Mouse (Mus musculus) midbrain, embryonic 13.5 days (tissue): ENCODE measurements at regions not wholly inside any gene's neighbourhood (a gene's known extent, or its start where the extent isn't known, plus 50 kb on each side); places are given as distances from the start of the nearest gene placed in this dataset.
"Not testable (repeated sequence)": the region's sequence is repeated elsewhere in the genome, so short reads cannot be mapped to it uniquely, and the experiment has no call there.

ENCODE experiments used
- ATAC-seq: fragments of 200-750 bp; cut with Nextera tagmentation; 2 replicates; pipeline ENCODE4 v1.8.0; 2017; ENCODE audit warnings: mild to moderate bottlenecking, moderate TSS enrichment, moderate library complexity
- H3K27ac ChIP-seq: fragments of 300-500 bp; sonication (generic); 2 replicates; pipeline ENCODE4 v1.5.1; 2015; ENCODE audit warnings: inconsistent platforms, mild to moderate bottlenecking, moderate library complexity
- H3K27me3 ChIP-seq: fragments of 300-500 bp; sonication (generic); 2 replicates; pipeline ENCODE4 v1.6.1; 2015; ENCODE audit warnings: mild to moderate bottlenecking, inconsistent platforms
- H3K36me3 ChIP-seq: fragments of 300-500 bp; sonication (generic); 2 replicates; pipeline ENCODE4 v1.6.1; 2015; ENCODE audit warnings: mild to moderate bottlenecking, inconsistent platforms
- H3K4me1 ChIP-seq: fragments of 300-500 bp; sonication (generic); replicated peaks from 2 replicates; pipeline ENCODE4 v1.6.1; 2015; ENCODE audit warnings: inconsistent platforms
- H3K4me2 ChIP-seq: fragments of 300-500 bp; sonication (generic); replicated peaks from 2 replicates; pipeline ENCODE4 v1.6.1; 2015; ENCODE audit warnings: moderate library complexity, mild to moderate bottlenecking, inconsistent platforms
- H3K4me3 ChIP-seq: fragments of 300-500 bp; sonication (generic); replicated peaks from 2 replicates; pipeline ENCODE4 v1.5.1; 2015; ENCODE audit warnings: mild to moderate bottlenecking, inconsistent platforms
- H3K9ac ChIP-seq: fragments of 300-500 bp; sonication (generic); replicated peaks from 2 replicates; pipeline ENCODE4 v1.6.1; 2015; ENCODE audit warnings: mild to moderate bottlenecking, inconsistent platforms
- H3K9me3 ChIP-seq: fragments of 300-500 bp; sonication (generic); 2 replicates; pipeline ENCODE4 v1.6.1; 2016; ENCODE audit warnings: mild to moderate bottlenecking, inconsistent platforms
- WGBS: fragments of 180-500 bp; shearing (Covaris S2); methylation state at CpG from one replicate; pipeline ENCODE4 v1.1.7; 2015; 5-methylcytosine and 5-hydroxymethylcytosine counted together

DNA sequence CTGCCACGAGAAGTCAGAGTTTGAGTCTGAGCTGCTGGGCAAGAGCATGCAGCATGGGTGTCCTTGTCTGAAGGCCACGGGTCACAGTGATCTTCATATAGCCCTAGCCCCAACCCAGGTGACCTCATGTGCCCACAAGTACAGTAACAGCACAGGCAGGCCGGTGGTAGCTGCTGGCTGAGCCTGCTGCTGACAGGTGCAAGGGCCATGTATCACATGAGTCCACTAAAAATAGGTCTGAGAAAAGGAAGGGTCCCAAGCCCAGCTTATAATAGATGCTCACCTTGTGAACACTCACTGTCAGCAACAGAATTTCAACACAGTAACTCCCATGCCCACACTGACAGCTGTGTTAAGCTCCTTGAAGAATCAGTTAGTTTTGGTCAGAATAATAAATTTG lies 136.8 kb upstream of the 1700056E22Rik start:
- 73% methylated on average over 3 of the region's 3 CpGs for WGBS
- H3K36me3 ChIP-seq: no peaks in the 10 kb centered on the region
- H3K9ac ChIP-seq: no peak overlapping the region
- no peak overlapping the region for H3K4me3 ChIP-seq
- no peak overlapping the region for H3K27ac ChIP-seq
- H3K4me2 ChIP-seq: no peak overlapping the region
- H3K4me1 ChIP-seq: 0 out of 2 replicates have a peak, but pooled peaks cover 3% of the 10 kb centered on the region
- no peaks in the 10 kb centered on the region for H3K9me3 ChIP-seq
- H3K27me3 ChIP-seq: no peaks in the 10 kb centered on the region
- ATAC-seq: no peak

DNA sequence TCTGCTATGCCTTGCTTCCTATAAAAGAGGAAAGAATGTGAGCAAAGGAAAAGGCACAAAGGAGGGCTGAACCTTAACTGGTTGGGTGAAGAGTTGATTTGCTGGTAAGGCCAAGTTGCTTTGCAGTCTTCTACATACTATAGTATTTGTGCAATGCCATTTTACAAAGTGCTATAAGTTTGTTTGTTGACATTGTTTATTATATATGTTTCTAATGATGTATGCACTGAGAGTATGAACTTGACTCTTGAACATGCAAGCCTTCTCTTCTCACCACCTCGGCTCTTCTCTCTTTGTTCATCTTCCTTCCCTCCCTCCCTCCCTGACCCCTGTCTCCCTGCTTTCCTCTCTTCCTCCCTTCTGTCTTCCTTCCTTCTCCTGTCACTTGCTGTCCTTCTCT lies 135.9 kb upstream of the 1700056E22Rik start:
- H3K9me3 ChIP-seq: no peaks in the 10 kb centered on the region
- 89% methylated on average over 1 of the region's 1 CpGs for WGBS
- H3K36me3 ChIP-seq: no peaks in the 10 kb centered on the region
- H3K9ac ChIP-seq: no peak overlapping the region
- H3K27ac ChIP-seq: no peak overlapping the region
- no peaks in the 10 kb centered on the region for H3K27me3 ChIP-seq
- 0 out of 2 replicates have a peak, but pooled peaks cover 3% of the 10 kb centered on the region for H3K4me1 ChIP-seq
- H3K4me2 ChIP-seq: no peak overlapping the region
- no peak overlapping the region for H3K4me3 ChIP-seq
- ATAC-seq: no peak

DNA sequence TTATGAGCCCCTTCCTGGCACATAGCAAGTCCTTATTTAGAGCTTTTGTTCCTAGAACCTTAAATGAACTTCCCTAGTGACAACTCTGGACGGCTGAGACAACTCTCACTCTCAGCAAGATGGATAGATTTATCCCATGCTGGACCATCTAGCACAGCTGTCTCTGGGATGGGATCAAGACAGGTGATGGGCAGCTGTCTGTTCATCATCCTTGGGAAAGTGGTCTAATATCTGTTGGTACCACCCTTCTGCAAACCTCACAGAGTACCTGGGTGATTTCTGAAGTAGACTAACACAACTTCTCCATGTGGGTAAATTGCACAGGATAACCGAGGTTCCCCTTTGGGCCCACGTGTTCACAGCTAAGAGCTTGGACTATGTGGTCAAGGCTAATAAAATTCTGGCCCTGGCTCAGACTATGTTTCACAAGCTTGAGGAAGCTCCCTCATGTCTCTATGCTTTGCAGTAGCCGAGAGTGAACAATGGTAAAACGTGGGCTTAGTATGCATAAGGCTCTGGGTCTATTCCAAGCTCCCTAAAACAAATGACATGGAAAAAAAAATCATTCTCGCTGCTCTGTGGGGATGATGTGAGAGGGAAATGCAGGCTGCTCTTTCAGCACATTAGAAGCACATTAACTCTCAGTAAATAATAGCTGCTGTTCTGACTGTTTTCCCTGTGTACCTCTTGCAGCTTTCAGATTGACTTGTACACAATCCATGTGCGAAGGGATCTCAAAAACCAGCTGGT lies 135.1 kb upstream of the 1700056E22Rik start:
- H3K4me2 ChIP-seq: no peak overlapping the region
- ATAC-seq: no peak
- H3K36me3 ChIP-seq: no peaks in the 10 kb centered on the region
- WGBS: 65% methylated on average over 7 of the region's 7 CpGs
- no peaks in the 10 kb centered on the region for H3K27me3 ChIP-seq
- no peak overlapping the region for H3K9ac ChIP-seq
- H3K4me1 ChIP-seq: 0 out of 2 replicates have a peak, but pooled peaks cover 3% of the 10 kb centered on the region
- H3K9me3 ChIP-seq: no peaks in the 10 kb centered on the region
- H3K4me3 ChIP-seq: no peak overlapping the region
- H3K27ac ChIP-seq: no peak overlapping the region

DNA sequence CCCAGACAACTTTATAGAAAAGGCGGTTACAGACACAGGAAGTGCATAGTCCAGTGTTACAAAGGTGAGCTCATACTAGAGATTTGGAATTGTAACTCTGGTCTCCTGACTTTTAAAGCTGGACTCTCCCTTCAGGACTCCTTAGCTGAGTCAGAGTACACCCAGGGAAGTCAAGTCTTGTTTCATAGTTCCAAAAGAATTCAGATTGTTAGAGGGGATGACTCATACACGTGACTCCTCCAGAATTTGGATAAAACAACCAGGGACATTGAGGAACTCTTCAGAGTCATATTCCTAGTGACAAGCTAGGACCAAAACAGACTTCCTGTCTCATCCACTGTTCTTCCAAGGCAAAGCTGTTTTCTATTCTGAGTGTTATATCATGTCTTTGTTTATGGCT lies 132.8 kb upstream of the 1700056E22Rik start:
- H3K4me2 ChIP-seq: no peak overlapping the region
- no peaks in the 10 kb centered on the region for H3K27me3 ChIP-seq
- no peak for ATAC-seq
- no peak overlapping the region for H3K9ac ChIP-seq
- no peaks in the 10 kb centered on the region for H3K9me3 ChIP-seq
- 82% methylated on average over 2 of the region's 2 CpGs for WGBS
- no peaks in the 10 kb centered on the region for H3K36me3 ChIP-seq
- no peak overlapping the region for H3K27ac ChIP-seq
- no peak overlapping the region for H3K4me3 ChIP-seq
- 0 out of 2 replicates have a peak, but pooled peaks cover 3% of the 10 kb centered on the region for H3K4me1 ChIP-seq

DNA sequence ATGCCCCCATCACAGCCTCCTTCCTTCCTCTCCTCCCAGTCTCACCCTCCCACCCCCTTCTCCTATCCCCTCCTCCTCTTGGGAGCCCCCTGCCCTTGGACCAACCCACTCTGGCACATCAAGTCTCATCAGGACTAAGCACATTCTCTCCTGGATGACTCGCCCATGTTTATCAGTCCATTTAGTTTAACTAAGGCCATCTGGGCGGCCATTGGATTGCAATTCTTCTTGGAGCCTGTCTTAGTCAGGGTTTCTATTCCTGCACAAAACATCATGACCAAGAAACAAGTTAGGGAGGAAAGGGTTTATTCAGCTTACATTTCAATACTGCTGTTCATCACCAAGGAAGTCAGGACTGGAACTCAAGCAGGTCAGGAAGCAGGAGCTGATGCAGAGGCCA lies 128.4 kb upstream of the 1700056E22Rik start:
- not testable (repeated sequence) for ATAC-seq, H3K4me1 ChIP-seq, H3K27ac ChIP-seq, H3K27me3 ChIP-seq, H3K4me3 ChIP-seq, H3K9ac ChIP-seq, H3K9me3 ChIP-seq, H3K36me3 ChIP-seq, H3K4me2 ChIP-seq
- WGBS: 76% methylated on average over 2 of the region's 2 CpGs

DNA sequence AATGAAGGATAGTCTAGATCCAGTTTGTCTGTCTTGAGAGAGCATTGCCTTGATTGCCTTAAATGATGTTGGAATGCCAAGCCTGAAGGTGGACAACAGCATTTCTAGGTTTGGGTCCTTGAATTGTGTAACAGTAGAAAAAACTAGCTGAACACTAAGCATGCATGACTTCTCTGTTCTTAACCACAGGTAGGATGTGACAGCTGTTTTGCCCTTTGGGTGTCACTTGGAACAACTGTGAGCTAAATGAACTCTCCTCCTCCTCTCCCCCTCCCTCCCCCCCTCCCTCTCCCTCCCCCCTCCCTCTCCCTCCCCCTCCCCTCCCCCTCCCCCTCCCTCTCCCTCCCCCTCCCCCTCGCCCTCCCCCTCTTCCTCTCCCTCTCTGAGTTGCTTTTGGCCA lies 113.6 kb upstream of the 1700056E22Rik start:
- no peaks in the 10 kb centered on the region for H3K4me1 ChIP-seq
- no peaks in the 10 kb centered on the region for H3K27me3 ChIP-seq
- ATAC-seq: no peak
- no peak overlapping the region for H3K4me2 ChIP-seq
- no CpG with 5 or more reads among the region's 1 CpGs for WGBS
- no peaks in the 10 kb centered on the region for H3K36me3 ChIP-seq
- no peaks in the 10 kb centered on the region for H3K9me3 ChIP-seq
- no peak overlapping the region for H3K4me3 ChIP-seq
- no peak overlapping the region for H3K9ac ChIP-seq
- no peak overlapping the region for H3K27ac ChIP-seq

DNA sequence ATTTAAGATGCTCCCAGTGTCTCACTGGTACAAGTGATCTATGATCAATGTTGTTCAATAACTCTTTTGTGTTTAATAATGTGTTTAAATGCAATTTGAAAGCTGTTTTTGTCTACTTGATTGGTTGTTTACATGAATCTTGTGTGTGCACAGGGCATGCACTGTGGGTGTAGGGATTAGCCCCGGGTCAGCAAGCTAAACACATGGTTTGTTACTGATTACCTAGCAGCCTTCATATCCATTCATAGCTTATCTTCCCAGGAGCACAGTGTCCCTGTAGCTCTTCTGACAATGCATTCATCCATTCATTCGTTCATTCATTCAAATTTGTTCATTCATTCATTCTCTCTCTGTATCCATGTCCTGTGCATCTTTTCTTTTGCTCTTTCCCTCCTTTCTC lies 108.9 kb upstream of the 1700056E22Rik start:
- Histone ChIP-seq H3K9ac (no peak overlapping the region), H3K27me3 (no peaks in the 10 kb centered on the region), H3K4me1 (no peaks in the 10 kb centered on the region), H3K4me3 (no peak overlapping the region), H3K36me3 (no peaks in the 10 kb centered on the region), H3K4me2 (no peak overlapping the region), H3K27ac (no peak overlapping the region), H3K9me3 (no peaks in the 10 kb centered on the region)
- no peak for ATAC-seq
- WGBS: 61% methylated on average over 2 of the region's 2 CpGs

DNA sequence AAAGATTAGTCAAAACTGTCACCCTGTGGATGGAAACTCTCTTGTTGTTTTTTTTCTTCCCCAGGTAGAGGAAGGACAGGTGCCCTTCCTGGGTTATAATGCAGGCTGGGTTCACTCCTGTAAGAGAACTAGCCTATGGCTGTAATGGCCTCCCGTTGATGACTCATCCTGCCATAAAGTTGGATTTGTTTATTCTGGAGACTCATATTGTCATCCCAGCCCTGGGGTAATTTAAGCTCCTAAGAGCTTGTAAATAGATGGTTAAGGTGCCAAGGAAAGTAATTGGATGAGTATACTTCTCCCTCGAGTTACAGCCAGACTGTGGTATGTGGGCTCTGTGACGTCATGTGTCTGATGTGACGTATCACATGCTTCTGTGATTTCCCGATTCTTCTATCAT lies 106.4 kb upstream of the 1700056E22Rik start:
- H3K9ac ChIP-seq: no peak overlapping the region
- WGBS: 93% methylated on average over 5 of the region's 5 CpGs
- H3K4me1 ChIP-seq: no peaks in the 10 kb centered on the region
- no peaks in the 10 kb centered on the region for H3K27me3 ChIP-seq
- H3K36me3 ChIP-seq: no peaks in the 10 kb centered on the region
- no peak overlapping the region for H3K4me2 ChIP-seq
- no peaks in the 10 kb centered on the region for H3K9me3 ChIP-seq
- no peak overlapping the region for H3K27ac ChIP-seq
- no peak for ATAC-seq
- no peak overlapping the region for H3K4me3 ChIP-seq

DNA sequence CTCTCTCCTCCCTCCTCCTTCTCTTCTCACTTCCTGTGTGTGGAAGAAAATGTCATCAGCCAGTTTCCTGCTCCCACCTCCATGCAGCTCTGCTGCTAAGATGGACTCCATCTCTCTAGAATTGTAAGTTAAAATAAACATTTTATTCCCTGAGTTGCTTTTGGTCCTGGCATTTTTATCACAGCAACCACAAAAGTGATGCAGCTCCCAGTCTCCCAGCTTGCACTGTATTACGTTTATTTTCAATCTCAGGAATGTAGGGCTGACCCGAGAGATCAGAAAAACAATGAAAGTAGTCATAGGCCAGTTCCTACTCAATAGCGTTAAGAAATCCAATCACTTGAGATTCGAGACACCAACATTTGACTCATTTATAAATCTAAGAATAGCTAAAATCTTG lies 106.0 kb upstream of the 1700056E22Rik start:
- H3K4me1 ChIP-seq: no peaks in the 10 kb centered on the region
- no peak for ATAC-seq
- 82% methylated on average over 4 of the region's 4 CpGs for WGBS

DNA sequence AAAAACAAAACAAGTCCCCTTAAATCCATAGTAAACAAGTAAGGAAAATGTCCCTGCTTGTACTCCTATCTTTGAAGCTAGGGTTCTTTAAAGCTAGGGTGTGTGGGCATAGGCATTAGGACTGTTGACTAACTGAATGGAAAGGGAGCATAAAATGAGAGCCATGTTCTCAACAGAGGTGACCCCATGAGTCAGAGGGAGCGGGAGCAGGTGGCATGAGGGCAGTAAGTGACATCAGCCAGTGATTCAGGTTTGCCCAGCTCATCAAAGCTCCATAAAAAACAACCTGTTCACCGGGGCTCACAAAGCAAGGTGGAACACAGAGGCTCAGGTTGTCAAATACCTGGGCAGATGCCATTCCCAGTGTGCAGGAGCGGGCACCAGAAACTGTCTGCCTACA lies 104.6 kb upstream of the 1700056E22Rik start:
- 92% methylated on average over 3 of the region's 3 CpGs for WGBS
- H3K4me2 ChIP-seq: no peak overlapping the region
- no peaks in the 10 kb centered on the region for H3K4me1 ChIP-seq
- H3K27me3 ChIP-seq: no peaks in the 10 kb centered on the region
- no peaks in the 10 kb centered on the region for H3K9me3 ChIP-seq
- ATAC-seq: no peak
- no peak overlapping the region for H3K9ac ChIP-seq
- no peaks in the 10 kb centered on the region for H3K36me3 ChIP-seq
- H3K27ac ChIP-seq: no peak overlapping the region
- no peak overlapping the region for H3K4me3 ChIP-seq

More for the DNA sequence above, 106.0 kb upstream of the 1700056E22Rik start:
- H3K27ac ChIP-seq: no peak overlapping the region
- no peak overlapping the region for H3K4me3 ChIP-seq
- no peak overlapping the region for H3K4me2 ChIP-seq
- H3K36me3 ChIP-seq: no peaks in the 10 kb centered on the region
- H3K9me3 ChIP-seq: no peaks in the 10 kb centered on the region
- no peak overlapping the region for H3K9ac ChIP-seq
- no peaks in the 10 kb centered on the region for H3K27me3 ChIP-seq

DNA sequence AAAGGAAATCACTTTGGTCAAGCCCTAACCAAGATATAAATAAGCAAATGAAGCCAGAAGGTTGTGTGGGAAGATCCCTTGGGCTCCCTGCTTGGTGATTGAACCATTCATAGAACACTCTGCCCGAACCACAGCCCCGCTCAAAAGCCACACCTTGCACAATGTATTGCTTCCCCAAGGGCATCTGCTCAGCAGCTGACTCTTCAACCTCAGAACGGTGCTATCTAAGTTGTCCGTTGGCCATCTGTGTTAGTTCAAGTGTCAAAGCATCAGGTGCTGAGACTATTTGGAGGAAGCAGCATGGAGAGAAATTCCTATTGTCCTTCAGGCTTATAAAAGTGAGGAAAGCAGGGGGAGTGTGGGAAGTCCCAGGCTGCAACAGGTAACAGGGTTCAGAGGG lies 96.8 kb upstream of the 1700056E22Rik start:
- H3K9ac ChIP-seq: no peak overlapping the region
- H3K4me3 ChIP-seq: no peak overlapping the region
- no peak overlapping the region for H3K27ac ChIP-seq
- no peak overlapping the region for H3K4me2 ChIP-seq
- no peaks in the 10 kb centered on the region for H3K4me1 ChIP-seq
- WGBS: 87% methylated on average over 4 of the region's 4 CpGs
- ATAC-seq: no peak
- H3K27me3 ChIP-seq: no peaks in the 10 kb centered on the region
- H3K9me3 ChIP-seq: no peaks in the 10 kb centered on the region
- H3K36me3 ChIP-seq: no peaks in the 10 kb centered on the region

DNA sequence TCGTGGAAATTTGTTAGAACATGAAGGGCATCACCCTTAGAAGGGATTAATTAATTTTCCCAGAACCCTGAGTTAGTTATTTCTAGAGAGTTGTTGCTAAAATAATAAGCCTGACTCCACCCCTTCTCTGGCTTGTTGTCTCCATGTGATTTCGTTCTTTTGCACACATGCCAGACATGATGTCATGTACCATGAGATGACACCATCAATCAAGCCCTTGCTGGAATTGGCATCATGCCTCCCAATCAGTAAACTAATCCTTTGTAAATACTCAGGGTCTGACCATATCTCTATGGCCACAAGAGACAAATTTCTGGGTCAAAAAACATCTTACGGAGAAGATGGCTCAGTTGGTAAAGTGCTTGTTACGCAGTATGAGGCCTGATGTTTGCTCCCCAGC lies 93.2 kb upstream of the 1700056E22Rik start:
- H3K9ac ChIP-seq: no peak overlapping the region
- H3K27me3 ChIP-seq: no peaks in the 10 kb centered on the region
- no peaks in the 10 kb centered on the region for H3K9me3 ChIP-seq
- H3K36me3 ChIP-seq: no peaks in the 10 kb centered on the region
- H3K4me1 ChIP-seq: no peaks in the 10 kb centered on the region
- ATAC-seq: no peak
- no peak overlapping the region for H3K4me3 ChIP-seq
- WGBS: 91% methylated on average over 4 of the region's 4 CpGs
- no peak overlapping the region for H3K27ac ChIP-seq
- no peak overlapping the region for H3K4me2 ChIP-seq

DNA sequence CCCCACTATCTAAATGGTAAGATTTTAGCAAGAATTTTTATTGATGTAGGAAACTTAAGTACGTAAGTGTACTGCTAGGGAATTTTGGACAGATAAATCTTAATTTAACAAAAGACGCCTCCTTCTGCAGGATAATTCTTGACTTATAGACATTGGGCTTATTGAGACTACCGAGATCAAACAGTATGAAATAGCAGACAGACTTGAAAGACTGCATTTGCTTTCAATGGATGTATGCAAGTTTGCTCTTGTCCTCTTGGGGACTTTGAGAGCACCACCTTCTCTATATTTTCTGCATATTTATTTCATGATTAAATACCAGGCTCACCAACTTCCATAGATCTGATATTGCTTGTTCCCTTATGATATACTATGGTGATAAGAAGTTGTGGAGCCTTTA lies 92.8 kb upstream of the 1700056E22Rik start:
- Histone ChIP-seq H3K9ac (no peak overlapping the region), H3K27ac (no peak overlapping the region), H3K9me3 (no peaks in the 10 kb centered on the region), H3K4me3 (no peak overlapping the region), H3K27me3 (no peaks in the 10 kb centered on the region), H3K4me2 (no peak overlapping the region), H3K4me1 (no peaks in the 10 kb centered on the region), H3K36me3 (no peaks in the 10 kb centered on the region)
- no peak for ATAC-seq
- WGBS: 89% methylated on average over 3 of the region's 3 CpGs
